Mouse (Mus musculus) bone marrow, adult 2 months (tissue): ENCODE data around the gene Dph2.

Experiments used
- CTCF ChIP-seq: fragments of 200-500 bp; IDR thresholded peaks from 2 replicates; pipeline ENCODE4 v1.5.1; 2011; ENCODE audit warnings: low read length, control low read depth; ENCODE audit not compliant: control insufficient read depth, insufficient read depth
- POLR2A ChIP-seq: fragments of 200-500 bp; IDR thresholded peaks from 2 replicates; pipeline ENCODE4 v1.6.1; 2011; ENCODE audit warnings: low read depth, mild to moderate bottlenecking, control low read depth, low read length, borderline replicate concordance; ENCODE audit not compliant: control insufficient read depth

DNA sequence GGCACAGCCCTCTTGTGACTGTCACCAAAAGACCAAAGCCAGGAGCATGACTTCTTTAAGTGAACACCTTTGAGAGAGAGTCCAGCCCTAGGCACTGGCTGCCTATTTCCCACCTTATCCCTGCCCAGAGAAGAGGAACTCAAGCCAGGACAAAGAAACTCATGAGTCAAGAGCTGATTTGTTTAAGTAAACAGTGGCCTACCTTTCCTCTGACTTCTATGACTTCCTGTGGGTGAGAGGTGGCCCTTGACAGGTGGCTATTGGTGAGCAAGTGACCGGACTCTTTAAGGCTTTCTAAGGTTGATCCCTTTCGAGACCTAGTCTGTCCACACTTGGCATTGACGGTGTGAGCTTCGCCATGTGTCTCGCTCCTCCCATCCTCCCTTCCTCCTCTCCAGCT is 51.0 kb downstream of the Dph2 start:
- TF ChIP-seq POLR2A (no peak), CTCF (no peak)
